ENCODE assay signal across 8 mouse cellular contexts in genomic region chr16:97996616-97997382, GRCm38 (mm10). TPM values are rescaled to one million over a fixed set of nuclear protein-coding genes. Genes with fewer than 3 reads are reported as not detected.
A peak's percentile ranks its signal among the peaks of the same experiment; 100 is the strongest.
DNase-seq lines count a peak whose midpoint lies in the region; ATAC-seq and TF ChIP-seq lines count a peak whose summit lies in the region.

Gene B230307C23Rik, plus strand, starts transcription at chr16:97997315.

- H3K9me3 ChIP-seq in E14TG2a.4 (ENCODE audit: low read length) = peaks cover 32% of the 10 kb centered on the region
- H3K9me3 ChIP-seq in forebrain, embryonic 12.5 days = peaks cover 9% of the 10 kb centered on the region; the same call in 1 of the 2 replicates
- H3K9me3 ChIP-seq in heart, postnatal 0 days (replicated peaks; ENCODE audit: control insufficient read depth, low read length) = no peaks in the 10 kb centered on the region
- no peaks in the 10 kb centered on the region for H3K9me3 ChIP-seq in liver, embryonic 16.5 days (replicated peaks; ENCODE audit: control insufficient read depth, low read length)
- peaks cover 7% of the 10 kb centered on the region; the same call in 1 of the 2 replicates for H3K9me3 ChIP-seq in neural tube, embryonic 13.5 days

- ATAC-seq in forebrain, embryonic 12.5 days (ENCODE audit: low FRiP score) = peak; percentile 99
- peak; percentile 97 for ATAC-seq in heart, postnatal 0 days (ENCODE audit: insufficient read depth, low read depth)
- peak; percentile 95 for ATAC-seq in liver, embryonic 16.5 days (ENCODE audit: low read depth)
- ATAC-seq in neural tube, embryonic 13.5 days (ENCODE audit: low read depth) = peak; percentile 99

- H3K4me3 ChIP-seq in E14TG2a.4 (replicated peaks; ENCODE audit: low read length) = peak within 1 kb of the TSS; percentile 82
- peak within 1 kb of the TSS; percentile 57 for H3K4me3 ChIP-seq in forebrain, embryonic 12.5 days (replicated peaks)
- H3K4me3 ChIP-seq in heart, postnatal 0 days (ENCODE audit: low read depth, low read length) = peak within 1 kb of the TSS; percentile 58
- peak within 1 kb of the TSS; percentile 70 for H3K4me3 ChIP-seq in liver, embryonic 16.5 days (ENCODE audit: low read depth, low read length)
- H3K4me3 ChIP-seq in neural tube, embryonic 13.5 days = peak within 1 kb of the TSS; percentile 57
- H3K4me3 ChIP-seq in testis, adult 2 months (ENCODE audit: control insufficient read depth, low read depth, low read length) = peak within 1 kb of the TSS; percentile 86

- 0 out of 2 replicates have a peak within 1 kb of the TSS, but pooled peaks have one; percentile 31 for H3K27ac ChIP-seq in forebrain, embryonic 12.5 days
- peak within 1 kb of the TSS; percentile 90 for H3K27ac ChIP-seq in heart, postnatal 0 days (ENCODE audit: low read depth)
- peak within 1 kb of the TSS; percentile 88 for H3K27ac ChIP-seq in liver, embryonic 16.5 days (ENCODE audit: low read length)
- peak within 1 kb of the TSS; percentile 56 for H3K27ac ChIP-seq in neural tube, embryonic 13.5 days (replicated peaks)
- H3K27ac ChIP-seq in testis, adult 2 months (ENCODE audit: control insufficient read depth, insufficient read depth, low read depth, low read length) = peak within 1 kb of the TSS; percentile 82

- H3K36me3 ChIP-seq in E14TG2a.4 (ENCODE audit: insufficient read depth, low read length) = peaks cover 22% of the 10 kb centered on the region
- no peaks in the 10 kb centered on the region for H3K36me3 ChIP-seq in forebrain, embryonic 12.5 days (replicated peaks)
- H3K36me3 ChIP-seq in heart, postnatal 0 days (replicated peaks; ENCODE audit: control insufficient read depth, insufficient read depth, low read length) = no peaks in the 10 kb centered on the region
- H3K36me3 ChIP-seq in liver, embryonic 16.5 days (ENCODE audit: control insufficient read depth, insufficient read depth) = no peaks in the 10 kb centered on the region
- H3K36me3 ChIP-seq in neural tube, embryonic 13.5 days = peaks cover 4% of the 10 kb centered on the region; the same call in 1 of the 2 replicates
- H3K36me3 ChIP-seq in testis, adult 2 months (ENCODE audit: control insufficient read depth, insufficient read depth, low read length) = no peaks in the 10 kb centered on the region

- TF ChIP-seq CTCF in E14TG2a.4 (conservative IDR thresholded peaks at IDR 0.05; ENCODE audit: low read length) = no peak
- TF ChIP-seq CTCF in heart, postnatal 0 days (IDR thresholded peaks at IDR 0.05; ENCODE audit: low read depth) = no peak
- TF ChIP-seq CTCF in testis, adult 2 months (IDR thresholded peaks at IDR 0.05; ENCODE audit: control insufficient read depth, insufficient read depth, insufficient replicate concordance, low read depth, low read length) = no peak

- peak within 1 kb of the TSS; percentile 81 for H3K4me2 ChIP-seq in forebrain, embryonic 12.5 days
- peak within 1 kb of the TSS; percentile 67 for H3K4me2 ChIP-seq in heart, postnatal 0 days (ENCODE audit: low read depth, low read length)
- peak within 1 kb of the TSS; percentile 92 for H3K4me2 ChIP-seq in liver, embryonic 16.5 days (ENCODE audit: low read depth, low read length)
- H3K4me2 ChIP-seq in neural tube, embryonic 13.5 days = peak within 1 kb of the TSS; percentile 62

- no peaks in the 10 kb centered on the region for H3K27me3 ChIP-seq in E14TG2a.4 (ENCODE audit: insufficient read depth, low read length)
- H3K27me3 ChIP-seq in forebrain, embryonic 12.5 days = peaks cover 3% of the 10 kb centered on the region; the same call in 1 of the 2 replicates
- no peaks in the 10 kb centered on the region for H3K27me3 ChIP-seq in heart, postnatal 0 days (ENCODE audit: control insufficient read depth, insufficient read depth, low read length)
- no peaks in the 10 kb centered on the region for H3K27me3 ChIP-seq in liver, embryonic 16.5 days (ENCODE audit: control insufficient read depth, insufficient read depth, low read depth, low read length)
- H3K27me3 ChIP-seq in neural tube, embryonic 13.5 days = no peaks in the 10 kb centered on the region; the same call in 1 of the 2 replicates
- no peaks in the 10 kb centered on the region for H3K27me3 ChIP-seq in testis, adult 2 months (ENCODE audit: control insufficient read depth, insufficient read depth, low read length)

- H3K9ac ChIP-seq in forebrain, embryonic 12.5 days = peak within 1 kb of the TSS; percentile 54
- peak within 1 kb of the TSS; percentile 54; the same call in 1 of the 2 replicates for H3K9ac ChIP-seq in heart, postnatal 0 days (replicated peaks; ENCODE audit: low read depth, low read length)
- H3K9ac ChIP-seq in liver, embryonic 16.5 days (ENCODE audit: low read depth, low read length) = peak within 1 kb of the TSS; percentile 72
- peak within 1 kb of the TSS; percentile 71 for H3K9ac ChIP-seq in neural tube, embryonic 13.5 days

- DNase-seq in c-Kit-positive CD71-positive TER-119-positive erythroid progenitor cells, embryonic 14.5 days (ENCODE audit: low spot score) = peak; percentile 86
- DNase-seq in heart, postnatal 0 days (ENCODE audit: low spot score) = peak; percentile 89
- DNase-seq in kidney, postnatal 4 days = peak; percentile 87 to 91

- no peak; the same call in 1 of the 2 replicates for TF ChIP-seq POLR2A in testis, adult 2 months (IDR thresholded peaks at IDR 0.05; ENCODE audit: control insufficient read depth, low read depth, low read length)

- peaks cover 31% of the 10 kb centered on the region for H3K4me1 ChIP-seq in E14TG2a.4 (replicated peaks; ENCODE audit: low read depth, low read length)
- H3K4me1 ChIP-seq in forebrain, embryonic 12.5 days = peaks cover 13% of the 10 kb centered on the region
- no peaks in the 10 kb centered on the region; the same call in 1 of the 2 replicates for H3K4me1 ChIP-seq in heart, postnatal 0 days (ENCODE audit: control insufficient read depth, insufficient read depth)
- H3K4me1 ChIP-seq in liver, embryonic 16.5 days (ENCODE audit: control insufficient read depth, low read depth, low read length) = peaks cover 15% of the 10 kb centered on the region
- H3K4me1 ChIP-seq in neural tube, embryonic 13.5 days (replicated peaks) = peaks cover 18% of the 10 kb centered on the region
- H3K4me1 ChIP-seq in testis, adult 2 months (ENCODE audit: control insufficient read depth, insufficient read depth, low read length) = peaks cover 6% of the 10 kb centered on the region

- no peak for TF ChIP-seq EP300 in heart, postnatal 0 days (IDR thresholded peaks at IDR 0.05; ENCODE audit: low read depth)

- 2% methylated on average over 22 of the region's 22 CpGs for WGBS in forebrain, embryonic 12.5 days
- WGBS in heart, postnatal 0 days = under 1% methylated on average over 22 of the region's 22 CpGs
- 1% methylated on average over 22 of the region's 22 CpGs for WGBS in liver, embryonic 16.5 days (ENCODE audit: insufficient replicate concordance)
- WGBS in neural tube, embryonic 13.5 days = 2% methylated on average over 22 of the region's 22 CpGs

RNA-seq across cellular contexts. Expression of gene B230307C23Rik, which starts in this region (rescaled TPM):
- polyA plus RNA-seq in forebrain, embryonic 12.5 days (2016; fragmentation: Nextera tagmentation; extraction: Ambion mirVana) = 18.8 and 18.9 TPM in 2 replicates
- total RNA-seq in heart, postnatal 0 days (2014; rRNA removed; ENCODE audit: low replicate concordance) = 3.7 and 4.2 TPM in 2 replicates
- polyA plus RNA-seq in heart, postnatal 0 days (2015; fragmentation: Nextera tagmentation; extraction: Ambion mirVana) = 11.2 and 13.2 TPM in 2 replicates
- 8.7 and 10.0 TPM in 2 replicates for polyA plus RNA-seq in liver, embryonic 16.5 days (2015; fragmentation: Nextera tagmentation; extraction: Ambion mirVana)
- polyA plus RNA-seq in neural tube, embryonic 13.5 days (2015; fragmentation: Nextera tagmentation; extraction: Ambion mirVana) = 18.4 and 21.6 TPM in 2 replicates
- polyA plus RNA-seq in testis, adult 2 months (2012; rRNA removed) = 2.3 and 6.2 TPM in 2 replicates

Comparison
In these comparisons a context has a peak if more than half of its experiments do, and no peak if none do; other contexts are left out.
1. Peak in every context shown above with its lines: DNase-seq, ATAC-seq, H3K4me3 ChIP-seq and H3K27ac ChIP-seq.
2. H3K27ac ChIP-seq: peak in every context shown above with its lines; median percentile 90 in heart, postnatal 0 days; 88 in liver, embryonic 16.5 days; 82 in testis, adult 2 months; 56 in neural tube, embryonic 13.5 days; 31 in forebrain, embryonic 12.5 days.